Mouse (Mus musculus) frontal cortex, postnatal 14 days (tissue): ENCODE results near the gene Trabd2b.

Experiments
- DNase-seq, 2 experiments: peaks; one replicate each; pipeline ENCODE4 v3.0.0; 2022; ENCODE audit warnings: low spot score in 2 of 2

Trabd2b gene

DNA sequence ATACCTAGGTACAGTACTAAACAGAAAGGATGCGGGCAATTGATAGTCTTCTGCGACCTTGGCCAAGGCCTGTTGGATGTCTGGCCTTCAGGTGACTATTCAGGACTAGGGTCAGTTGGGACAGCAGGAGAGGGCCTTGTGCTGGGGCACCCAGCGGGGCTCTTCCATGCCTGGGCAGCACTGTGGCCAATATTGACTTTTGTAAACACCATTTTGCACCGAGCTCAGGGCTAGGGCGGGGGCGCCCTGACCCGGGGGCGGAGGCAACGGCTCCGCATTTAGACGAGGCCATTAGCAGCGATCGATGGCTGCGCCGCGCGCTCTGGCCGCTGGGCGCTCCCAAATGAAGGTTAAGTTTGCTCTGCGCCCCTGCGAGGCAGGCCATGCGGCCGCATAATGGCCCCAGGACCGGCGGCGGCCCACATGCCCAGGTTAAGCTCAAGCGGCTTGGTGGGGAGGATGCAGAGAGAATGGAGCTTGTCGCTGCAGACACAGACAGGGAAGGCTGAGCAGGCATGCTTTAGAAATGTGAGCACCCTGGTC lies 242.1 kb downstream of the Trabd2b start:
- DNase-seq: no peak

GRCm38 (mm10) chr4:114650551-114650950 lies 244.0 kb downstream of the Trabd2b start:
- no peak for DNase-seq

DNA sequence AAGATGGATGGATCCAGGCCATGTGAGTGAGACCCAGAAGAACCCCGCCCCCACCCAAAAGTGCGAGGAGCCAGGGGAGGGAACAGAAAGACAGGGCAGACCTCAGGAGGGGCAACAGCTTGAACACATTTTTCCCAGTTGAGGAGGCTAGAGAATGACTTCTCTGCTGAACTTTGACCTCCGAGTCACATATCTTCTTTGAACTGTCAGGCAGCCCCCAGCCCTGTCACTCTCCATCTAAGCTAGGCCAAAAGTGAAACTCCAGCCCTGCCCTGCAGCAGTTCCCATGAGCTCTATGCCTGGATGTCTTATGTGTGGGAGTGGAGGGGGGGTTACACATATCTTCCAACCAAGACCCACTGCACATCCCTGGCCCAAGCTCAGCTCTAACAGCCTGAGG lies 244.5 kb downstream of the Trabd2b start:
- DNase-seq: no peak

DNA sequence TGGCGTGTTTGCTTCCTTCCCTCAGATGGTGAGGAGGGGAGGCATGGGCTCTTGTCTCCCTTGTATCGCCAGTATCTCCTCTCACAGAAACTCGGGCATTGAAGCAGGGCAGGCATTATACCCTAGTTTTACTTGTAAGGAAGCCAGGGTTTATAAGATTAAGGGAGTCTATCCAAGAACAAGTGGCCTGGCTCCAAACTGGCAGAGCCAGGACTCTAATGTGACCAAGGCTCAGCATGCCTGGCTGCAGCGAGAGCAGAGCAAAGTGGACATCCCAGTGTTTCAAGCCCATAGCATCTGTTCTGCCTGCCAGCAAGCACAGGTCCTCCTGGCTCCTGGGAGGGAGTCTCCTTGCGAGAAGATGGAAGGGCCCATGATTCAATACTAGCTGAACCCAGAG lies 245.1 kb downstream of the Trabd2b start:
- no peak for DNase-seq

- no peak for DNase-seq
Measured at GRCm38 (mm10) chr4:114652400-114652799, 245.9 kb downstream of the Trabd2b start.

GRCm38 (mm10) chr4:114657933-114658332 lies 251.4 kb downstream of the Trabd2b start:
- no peak for DNase-seq

DNA sequence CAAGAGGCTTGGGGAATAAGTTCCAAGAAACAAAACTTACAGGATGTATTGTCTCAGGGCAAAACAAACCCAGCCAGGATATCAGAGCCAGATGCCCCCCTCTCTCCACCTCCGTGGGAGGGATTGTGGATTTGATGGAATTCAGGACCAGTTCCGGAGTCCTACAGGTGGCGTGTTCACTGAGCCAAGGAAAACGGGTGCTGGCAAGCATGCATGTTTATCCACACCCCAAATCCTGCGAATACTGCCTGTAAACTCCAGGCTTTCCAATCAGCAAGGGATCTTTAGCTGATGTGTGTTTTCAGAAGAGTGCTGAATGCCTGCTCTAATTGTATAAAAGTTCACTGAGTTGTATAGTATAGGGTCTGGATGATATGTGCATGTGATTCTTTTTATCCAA lies 253.4 kb downstream of the Trabd2b start:
- DNase-seq: no peak

DNA sequence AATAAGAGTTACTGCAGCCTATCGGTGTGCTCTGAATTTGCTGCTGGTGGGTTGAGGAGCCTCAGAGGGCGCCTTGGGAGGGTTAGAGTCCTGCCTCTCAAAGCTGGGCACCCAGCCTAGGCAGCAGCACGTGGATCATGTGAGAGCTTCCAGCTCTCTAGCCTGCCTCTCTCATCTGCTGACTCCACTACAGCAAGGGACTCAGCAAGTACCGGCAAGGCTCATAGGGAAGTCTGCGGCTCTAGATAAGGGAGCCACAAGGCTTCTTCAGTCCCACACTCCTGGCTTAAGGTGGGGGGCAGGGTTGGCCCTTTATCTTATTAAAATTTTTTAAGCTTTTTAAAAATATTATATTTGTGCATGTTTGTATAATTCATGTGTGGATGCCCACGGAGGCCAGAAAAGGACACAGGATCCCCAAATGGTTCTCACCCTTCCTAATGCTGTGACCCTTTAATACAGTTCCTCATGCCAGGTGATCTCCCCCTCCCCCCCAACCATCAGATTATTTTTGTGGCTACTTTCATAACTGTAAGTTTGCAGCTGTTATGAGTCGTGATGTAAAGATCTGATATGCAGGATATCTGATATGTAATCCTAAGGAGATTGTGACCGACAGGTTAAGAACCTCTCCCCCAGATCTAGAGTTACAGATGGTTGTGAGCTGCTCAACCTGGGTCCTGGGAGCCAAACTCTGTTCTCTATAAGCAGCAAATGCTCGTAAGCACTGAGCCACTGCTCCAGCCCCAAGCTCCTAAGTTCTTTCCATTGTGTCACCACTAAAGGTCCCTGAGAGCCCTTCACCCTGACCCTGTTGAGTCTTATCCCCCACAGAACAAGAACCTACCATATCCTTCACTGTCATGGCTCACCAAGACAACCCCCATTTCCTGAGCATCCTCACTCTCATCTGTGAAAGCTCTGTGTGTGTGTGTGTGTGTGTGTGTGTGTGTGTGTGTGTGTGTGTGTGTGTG lies 257.8 kb downstream of the Trabd2b start:
- DNase-seq: no peak
